Mouse (Mus musculus) layer of hippocampus, adult 11-12 months (tissue): Measurements from ENCODE around the gene As3mt.
A peak's percentile ranks its signal among the peaks of the same experiment; 100 is the strongest.
"Not testable (repeated sequence)": the region's sequence is repeated elsewhere in the genome, so short reads cannot be mapped to it uniquely, and the experiment has no call there.

Experiments
- DNase-seq: peaks from one replicate; pipeline ENCODE4 v3.0.0; 2022; ENCODE audit warnings: low spot score

Gene As3mt

GRCm38 (mm10) chr19:46699011-46699481 lies 8.2 kb upstream of the As3mt start:
- peak; percentile 25 for DNase-seq

GRCm38 (mm10) chr19:46701156-46701555 lies 6.1 kb upstream of the As3mt start:
- DNase-seq = no peak

- no peak for DNase-seq
Measured at GRCm38 (mm10) chr19:46705779-46706495, 1.3 kb upstream of the As3mt start.

- no peak for DNase-seq
Measured at GRCm38 (mm10) chr19:46706540-46707295, 540 bp upstream of the As3mt start.

- DNase-seq = no peak
Measured at GRCm38 (mm10) chr19:46710614-46711013, 3.4 kb downstream of the As3mt start.

GRCm38 (mm10) chr19:46714234-46714633 lies 7.0 kb downstream of the As3mt start:
- DNase-seq = no peak

GRCm38 (mm10) chr19:46715016-46715415 lies 7.8 kb downstream of the As3mt start:
- no peak for DNase-seq

- no peak for DNase-seq
Measured at GRCm38 (mm10) chr19:46718150-46718549, 10.9 kb downstream of the As3mt start.

- DNase-seq = no peak
Measured at GRCm38 (mm10) chr19:46724411-46724810, 17.2 kb downstream of the As3mt start.

- DNase-seq = no peak
Measured at GRCm38 (mm10) chr19:46726142-46726541, 18.9 kb downstream of the As3mt start.

GRCm38 (mm10) chr19:46727140-46727736 lies 20.0 kb downstream of the As3mt start:
- no peak for DNase-seq

- DNase-seq = no peak
Measured at GRCm38 (mm10) chr19:46727945-46728540, 20.8 kb downstream of the As3mt start.

GRCm38 (mm10) chr19:46728909-46729308 lies 21.7 kb downstream of the As3mt start:
- no peak for DNase-seq

GRCm38 (mm10) chr19:46731351-46731750 lies 24.1 kb downstream of the As3mt start:
- DNase-seq = no peak

GRCm38 (mm10) chr19:46732673-46733072 lies 25.4 kb downstream of the As3mt start:
- DNase-seq = not testable (repeated sequence)

GRCm38 (mm10) chr19:46733626-46734025 lies 26.4 kb downstream of the As3mt start:
- no peak for DNase-seq

GRCm38 (mm10) chr19:46735241-46735640 lies 28.0 kb downstream of the As3mt start:
- DNase-seq = no peak

- no peak for DNase-seq
Measured at GRCm38 (mm10) chr19:46737106-46737505, 29.8 kb downstream of the As3mt start.

GRCm38 (mm10) chr19:46740341-46741008 lies 33.2 kb downstream of the As3mt start:
- peak; percentile 82 for DNase-seq

GRCm38 (mm10) chr19:46741574-46741973 lies 34.3 kb downstream of the As3mt start:
- DNase-seq = no peak

- no peak for DNase-seq
Measured at GRCm38 (mm10) chr19:46744681-46745080, 37.4 kb downstream of the As3mt start.

GRCm38 (mm10) chr19:46747799-46748198 lies 40.5 kb downstream of the As3mt start:
- no peak for DNase-seq
